ENCODE assay signal across 29 mouse cellular contexts in genomic region chr3:115837617-115838216, GRCm38 (mm10). TPM values are rescaled to one million over a fixed set of nuclear protein-coding genes. Genes with fewer than 3 reads are reported as not detected.
DNase-seq lines count a peak whose midpoint lies in the region; ATAC-seq and TF ChIP-seq lines count a peak whose summit lies in the region.
"Had no signal": no experiment of that assay in that cellular context is flagged by ENCODE, and none has a peak within 500 bp of the region (broad histone marks: within the 10 kb centered on the region; RNA-seq: fewer than 3 reads in every experiment).

No protein-coding gene starts in this region.

- in situ Hi-C loops in ES-E14 (cut with MboI; ENCODE audit: low sequenced_read_pairs in 2 of 2, unreplicated experiment in 2 of 2): no loop called here

- no peaks in the 10 kb centered on the region for H3K36me3 ChIP-seq in ES-E14 (ENCODE audit: control insufficient read depth, insufficient read depth, low read length, poor library complexity, severe bottlenecking)
- H3K36me3 ChIP-seq: embryonic facial prominence, embryonic 10.5 days; embryonic facial prominence, embryonic 15.5 days; hindbrain, embryonic 12.5 days; liver, embryonic 12.5 days; midbrain, embryonic 13.5 days; neural tube, embryonic 15.5 days had no signal

- H3K9me3 ChIP-seq in ES-E14 (ENCODE audit: control insufficient read depth, insufficient read depth, low read depth, low read length): no peaks in the 10 kb centered on the region
- H3K9me3 ChIP-seq: embryonic facial prominence, embryonic 10.5 days; embryonic facial prominence, embryonic 15.5 days; forebrain, embryonic 13.5 days; hindbrain, embryonic 12.5 days; liver, embryonic 12.5 days; midbrain, embryonic 13.5 days; neural tube, embryonic 15.5 days had no signal

- H3K4me3 ChIP-seq in ES-E14 (ENCODE audit: insufficient read depth in 1 of 2, low read depth in 1 of 2, low read length in 2 of 2, poor library complexity in 1 of 2, severe bottlenecking in 1 of 2): no peak overlapping the region
- H3K4me3 ChIP-seq: embryonic facial prominence, embryonic 10.5 days; embryonic facial prominence, embryonic 15.5 days; forebrain, embryonic 13.5 days; hindbrain, embryonic 12.5 days; liver, embryonic 12.5 days; megakaryocyte, embryonic 14.5 days; midbrain, embryonic 13.5 days; neural tube, embryonic 15.5 days had no signal

- H3K27ac ChIP-seq in ES-E14 (ENCODE audit: insufficient read depth, low read depth, low read length, poor library complexity, severe bottlenecking): no peak overlapping the region
- H3K27ac ChIP-seq: embryonic facial prominence, embryonic 10.5 days; embryonic facial prominence, embryonic 15.5 days; forebrain, embryonic 13.5 days; hindbrain, embryonic 12.5 days; kidney, postnatal 0 days; liver, embryonic 12.5 days; midbrain, embryonic 13.5 days; neural tube, embryonic 15.5 days had no signal

- peaks cover 0 to 2% of the 10 kb centered on the region in 2 experiments; a peak in 1 of 4 replicates for H3K4me1 ChIP-seq in ES-E14 (ENCODE audit: control insufficient read depth in 2 of 2, insufficient read depth in 2 of 2, low read length in 2 of 2, poor library complexity in 1 of 2)
- H3K4me1 ChIP-seq: embryonic facial prominence, embryonic 10.5 days; embryonic facial prominence, embryonic 15.5 days; forebrain, embryonic 13.5 days; hindbrain, embryonic 12.5 days; liver, embryonic 12.5 days; midbrain, embryonic 13.5 days; neural tube, embryonic 15.5 days had no signal

- DNase-seq in 3134 (ENCODE audit: extremely low read depth, insufficient read length, low spot score) (peak; percentile 79), A20 (ENCODE audit: low read depth, low spot score) (peak; percentile 56), ES-E14 (ENCODE audit: low read depth, low spot score) (no peak), ZHBTc4 (ENCODE audit: low read depth, low spot score) (peak; percentile 50)
- no peak for DNase-seq in B cell, adult 2 months
- no peak for DNase-seq in adrenal gland, postnatal 25 days
- DNase-seq: cerebellum, adult 8-10 months; cerebellum, postnatal 25 days; gastrocnemius, postnatal 10 days; heart, postnatal 36 days; kidney, adult 8-10 months; kidney, postnatal 4 days; layer of hippocampus, postnatal 36 days; left cerebral cortex, postnatal 4 days; liver, postnatal 0 days; lung, postnatal 4 days; thymus, postnatal 25 days had no signal

- H3K9ac ChIP-seq in ES-E14 (ENCODE audit: insufficient read depth, low read depth, low read length, poor library complexity, severe bottlenecking): no peak overlapping the region
- H3K9ac ChIP-seq: embryonic facial prominence, embryonic 15.5 days; forebrain, embryonic 13.5 days; hindbrain, embryonic 12.5 days; liver, embryonic 12.5 days; liver, postnatal 0 days; midbrain, embryonic 13.5 days; neural tube, embryonic 15.5 days had no signal

- no peak for ATAC-seq in megakaryocyte-erythroid progenitor cell, adult 5-6 weeks (replicated peaks; ENCODE audit: low FRiP score, low TSS enrichment, poor library complexity, severe bottlenecking)
- ATAC-seq: CD4-positive, CD25-positive, alpha-beta regulatory T cell, adult 4 months; forebrain, embryonic 13.5 days; intestine, embryonic 16.5 days; liver, embryonic 12.5 days; liver, postnatal 0 days; midbrain, embryonic 13.5 days had no signal

TF ChIP-seq in ES-E14, 5 proteins besides CTCF, POLR2A, EP300 and RAD21:
- TF ChIP-seq ZNF384 (IDR thresholded peaks at IDR 0.05; ENCODE audit: low read depth, low read length) (peak; percentile 87), HCFC1 (IDR thresholded peaks at IDR 0.05; ENCODE audit: borderline replicate concordance, insufficient read depth, low read length) (no peak), MAFK (IDR thresholded peaks at IDR 0.05; ENCODE audit: insufficient read depth, low read depth, low read length) (no peak), CHD2 (IDR thresholded peaks at IDR 0.05; ENCODE audit: low read depth, low read length) (no peak), ZC3H11A (IDR thresholded peaks at IDR 0.05; ENCODE audit: borderline replicate concordance, low read depth, low read length) (no peak)

RNA-seq across cellular contexts. Expression of gene Dph5, which starts 49.9 kb away (rescaled TPM):
- total RNA-seq in ES-E14 (2012; rRNA removed): 22.3 and 26.4 TPM in 2 replicates
- total RNA-seq in megakaryocyte-erythroid progenitor cell, adult 5-6 weeks (2014; fragmentation: Nextera tagmentation): 65.6 and 66.4 TPM in 2 replicates
- total RNA-seq in megakaryocyte-erythroid progenitor cell, adult 5-6 weeks (2017): 85.9 and 94.3 TPM in 2 replicates
- total RNA-seq in adrenal gland, postnatal 25 days (2021): 25.6 and 26.7 TPM in 2 replicates

Comparison
In these comparisons a context has a peak if more than half of its experiments do, and no peak if none do; other contexts are left out.
1. DNase-seq: peak in 3134 (single experiment), A20 (single experiment) and ZHBTc4 (single experiment); none in ES-E14 (single experiment), B cell, adult 2 months (0 of 2) and adrenal gland, postnatal 25 days (single experiment).